23 mouse cellular contexts compared by ENCODE assay signal in the genomic region with DNA sequence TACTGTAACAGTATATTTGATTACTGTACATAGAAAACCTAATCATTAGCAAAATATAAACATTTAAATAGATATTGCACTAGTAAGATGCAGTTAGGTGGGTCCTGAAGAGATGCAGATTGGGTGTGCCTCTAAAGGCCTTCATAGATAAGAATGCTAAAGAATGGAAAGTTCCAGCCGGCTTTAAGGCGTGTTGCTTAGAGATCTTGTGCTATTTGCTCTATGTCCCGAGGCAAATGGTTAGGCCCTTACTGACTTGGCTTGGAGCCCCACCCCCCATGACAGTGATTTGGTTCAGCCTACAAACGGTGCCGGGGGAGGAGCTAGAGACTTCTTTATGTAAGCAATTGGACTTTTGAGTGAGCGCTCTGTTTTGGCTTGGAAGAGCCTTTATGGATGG. TPM values are rescaled to one million over a fixed set of nuclear protein-coding genes. Genes with fewer than 3 reads are reported as not detected.
A peak's percentile ranks its signal among the peaks of the same experiment; 100 is the strongest.
DNase-seq lines count a peak whose midpoint lies in the region; ATAC-seq and TF ChIP-seq lines count a peak whose summit lies in the region.
"Had no signal": no experiment of that assay in that cellular context is flagged by ENCODE, and none has a peak within 500 bp of the region (broad histone marks: within the 10 kb centered on the region; RNA-seq: fewer than 3 reads in every experiment).

No protein-coding gene starts in this region.

- intact Hi-C loops in left cerebral cortex, postnatal 25 days (cut with DNase I), result no loop called here

- TF ChIP-seq CTCF in liver, embryonic 14.5 days (IDR thresholded peaks at IDR 0.05; ENCODE audit: low read depth), result no peak

- peak; percentile 63 for TF ChIP-seq EP300 in liver, embryonic 14.5 days (IDR thresholded peaks at IDR 0.05; ENCODE audit: low read depth)

- peak; percentile 68 for ATAC-seq in liver, embryonic 14.5 days (ENCODE audit: insufficient read depth)
- ATAC-seq in intestine, embryonic 15.5 days, result no peak
- no peak for ATAC-seq in kidney, embryonic 14.5 days (ENCODE audit: low FRiP score, low TSS enrichment)
- ATAC-seq: hindbrain, embryonic 16.5 days had no signal

- no peak overlapping the region for H3K4me3 ChIP-seq in liver, embryonic 14.5 days (ENCODE audit: insufficient read depth in 1 of 2, low read depth in 2 of 2, low read length in 2 of 2)
- no peak overlapping the region for H3K4me3 ChIP-seq in intestine, embryonic 15.5 days (replicated peaks)
- no peak overlapping the region for H3K4me3 ChIP-seq in kidney, embryonic 14.5 days (ENCODE audit: low read length)
- H3K4me3 ChIP-seq: heart, adult 2 months; limb, embryonic 10.5 days; midbrain, embryonic 10.5 days had no signal

- H3K27ac ChIP-seq in liver, embryonic 14.5 days, result peak overlapping the region; percentile 26
- no peak overlapping the region for H3K27ac ChIP-seq in intestine, embryonic 15.5 days
- H3K27ac ChIP-seq in kidney, embryonic 14.5 days (ENCODE audit: low read depth, low read length), result no peak overlapping the region
- H3K27ac ChIP-seq: heart, adult 2 months; limb, embryonic 10.5 days; midbrain, embryonic 10.5 days had no signal

- peak overlapping the region; percentile 30 for H3K4me2 ChIP-seq in liver, embryonic 14.5 days (ENCODE audit: low read depth)
- H3K4me2 ChIP-seq in intestine, embryonic 15.5 days (replicated peaks), result no peak overlapping the region
- no peak overlapping the region for H3K4me2 ChIP-seq in kidney, embryonic 14.5 days (replicated peaks; ENCODE audit: low read depth, low read length)

- H3K9me3 ChIP-seq in liver, embryonic 14.5 days (ENCODE audit: control insufficient read depth, low read length), result no peaks in the 10 kb centered on the region
- no peaks in the 10 kb centered on the region for H3K9me3 ChIP-seq in intestine, embryonic 15.5 days
- H3K9me3 ChIP-seq in kidney, embryonic 14.5 days (ENCODE audit: control insufficient read depth, low read length), result no peaks in the 10 kb centered on the region
- H3K9me3 ChIP-seq: limb, embryonic 10.5 days; midbrain, embryonic 10.5 days had no signal

- H3K27me3 ChIP-seq in liver, embryonic 14.5 days (ENCODE audit: control insufficient read depth, insufficient read depth, low read length), result no peaks in the 10 kb centered on the region
- H3K27me3 ChIP-seq in intestine, embryonic 15.5 days (replicated peaks), result no peaks in the 10 kb centered on the region
- H3K27me3 ChIP-seq in kidney, embryonic 14.5 days (ENCODE audit: control insufficient read depth, insufficient read depth, low read length), result no peaks in the 10 kb centered on the region

- H3K36me3 ChIP-seq in liver, embryonic 14.5 days (replicated peaks; ENCODE audit: control insufficient read depth, insufficient read depth, low read depth), result no peaks in the 10 kb centered on the region
- no peaks in the 10 kb centered on the region for H3K36me3 ChIP-seq in intestine, embryonic 15.5 days
- no peaks in the 10 kb centered on the region for H3K36me3 ChIP-seq in kidney, embryonic 14.5 days (ENCODE audit: control insufficient read depth, insufficient read depth, low read length)
- H3K36me3 ChIP-seq: limb, embryonic 10.5 days; midbrain, embryonic 10.5 days had no signal

- H3K4me1 ChIP-seq in liver, embryonic 14.5 days (replicated peaks; ENCODE audit: control insufficient read depth in 2 of 2, insufficient read depth in 2 of 2, low read length in 1 of 2), result peaks cover 37 to 40% of the 10 kb centered on the region in 2 experiments
- H3K4me1 ChIP-seq in intestine, embryonic 15.5 days (replicated peaks), result no peaks in the 10 kb centered on the region
- H3K4me1 ChIP-seq in kidney, embryonic 14.5 days (ENCODE audit: control insufficient read depth, insufficient read depth, low read length), result no peaks in the 10 kb centered on the region
- H3K4me1 ChIP-seq: midbrain, embryonic 10.5 days had no signal

- no peak overlapping the region for H3K9ac ChIP-seq in liver, embryonic 14.5 days (replicated peaks)
- no peak overlapping the region for H3K9ac ChIP-seq in intestine, embryonic 15.5 days
- H3K9ac ChIP-seq in kidney, embryonic 14.5 days (ENCODE audit: low read depth, low read length), result no peak overlapping the region

- peak; percentile 50 for DNase-seq in testis, postnatal 10 days (ENCODE audit: low spot score)
- DNase-seq in testis, postnatal 14 days (ENCODE audit: low spot score), result no peak
- DNase-seq in c-Kit-positive CD71-positive TER-119-negative erythroid progenitor cells, embryonic 14.5 days (ENCODE audit: low read depth), result peak; percentile 87
- DNase-seq in liver, embryonic 14.5 days (ENCODE audit: low read depth in 3 of 3, low spot score in 3 of 3), result peak; percentile 74 to 89 (median 75)
- DNase-seq in left cerebral cortex, postnatal 25 days (ENCODE audit: low spot score in 2 of 2), result no peak
- DNase-seq: cerebellum, adult 9-10 months; gastrocnemius, postnatal 10 days; heart, adult 2 months; kidney, adult 18-20 months; kidney, postnatal 36 days; thymus, postnatal 25 days had no signal

- WGBS in liver, embryonic 14.5 days (ENCODE audit: insufficient replicate concordance), result 34% methylated on average over 6 of the region's 6 CpGs
- WGBS in intestine, embryonic 15.5 days, result 67% methylated on average over 6 of the region's 6 CpGs
- 76% methylated on average over 6 of the region's 6 CpGs for WGBS in kidney, embryonic 14.5 days

RNA-seq across cellular contexts. Expression of gene Gm11084, which starts 34.5 kb away (rescaled TPM):
- polyA plus RNA-seq in liver, embryonic 14.5 days (2012; rRNA removed), result not detected in 2 replicates
- not detected in 2 replicates for polyA plus RNA-seq in liver, embryonic 14.5 days (2014; fragmentation: Nextera tagmentation; extraction: Ambion mirVana)
- total RNA-seq in left cerebral cortex, postnatal 25 days (2021), result not detected
- not detected in 2 replicates for polyA plus RNA-seq in intestine, embryonic 15.5 days (2015; fragmentation: Nextera tagmentation; extraction: Ambion mirVana)
- not detected in 2 replicates for polyA plus RNA-seq in kidney, embryonic 14.5 days (2014; fragmentation: Nextera tagmentation; extraction: Ambion mirVana)
- total RNA-seq: adrenal gland, adult 18-20 months; gastrocnemius, postnatal 10 days; heart, adult 2 months; layer of hippocampus, postnatal 14 days had no signal
- polyA plus RNA-seq: C2C12; heart, adult 2 months; heart, postnatal 0 days; hindbrain, embryonic 16.5 days; limb, embryonic 10.5 days; lung, embryonic 16.5 days; midbrain, embryonic 10.5 days; neural tube, embryonic 14.5 days; stomach, embryonic 14.5 days had no signal

RNA-seq across cellular contexts. Expression of gene Sp3, which starts 40.8 kb away (rescaled TPM):
- polyA plus RNA-seq in liver, embryonic 14.5 days (2012; rRNA removed), result 13.1 and 19.0 TPM in 2 replicates
- 35.0 and 36.2 TPM in 2 replicates for polyA plus RNA-seq in liver, embryonic 14.5 days (2014; fragmentation: Nextera tagmentation; extraction: Ambion mirVana)
- 10 to 100 TPM; 50.2 to 55.8 TPM for total RNA-seq in left cerebral cortex, postnatal 25 days (2021)
- polyA plus RNA-seq in intestine, embryonic 15.5 days (2015; fragmentation: Nextera tagmentation; extraction: Ambion mirVana), result 41.3 and 48.2 TPM in 2 replicates
- 48.5 and 76.0 TPM in 2 replicates for polyA plus RNA-seq in kidney, embryonic 14.5 days (2014; fragmentation: Nextera tagmentation; extraction: Ambion mirVana)

Comparison
In these comparisons a context has a peak if more than half of its experiments do, and no peak if none do; other contexts are left out.
1. DNase-seq: peak in testis, postnatal 10 days (single experiment), c-Kit-positive CD71-positive TER-119-negative erythroid progenitor cells, embryonic 14.5 days (single experiment) and liver, embryonic 14.5 days (3 of 3); none in testis, postnatal 14 days (single experiment) and left cerebral cortex, postnatal 25 days (0 of 2).